Mouse (Mus musculus) heart, embryonic 11.5 days (tissue): ENCODE results near the gene Ddah2. TPM values are rescaled to one million over a fixed set of nuclear protein-coding genes. Genes with fewer than 3 reads are reported as not detected.

Experiments used
- ATAC-seq: fragments of 200-750 bp; cut with Nextera tagmentation; replicated peaks from 2 replicates; pipeline ENCODE4 v1.8.0; 2017; ENCODE audit warnings: moderate library complexity; ENCODE audit not compliant: insufficient number of reproducible peaks, low FRiP score, low TSS enrichment
- H3K27ac ChIP-seq: fragments of 300-500 bp; sonication (generic); 2 replicates; pipeline ENCODE4 v1.5.1; 2014; ENCODE audit warnings: mild to moderate bottlenecking, low read depth, low read length
- H3K27me3 ChIP-seq: fragments of 300-500 bp; sonication (generic); 2 replicates; pipeline ENCODE4 v1.6.1; 2014; ENCODE audit warnings: mild to moderate bottlenecking, low read length, mixed read lengths; ENCODE audit not compliant: control insufficient read depth, insufficient read depth
- H3K36me3 ChIP-seq: fragments of 300-500 bp; sonication (generic); 2 replicates; pipeline ENCODE4 v1.6.1; 2014; ENCODE audit warnings: mild to moderate bottlenecking, low read length, moderate library complexity, mixed read lengths; ENCODE audit not compliant: control insufficient read depth, insufficient read depth
- H3K4me1 ChIP-seq: fragments of 300-500 bp; sonication (generic); 2 replicates; pipeline ENCODE4 v1.6.1; 2014; ENCODE audit warnings: low read length; ENCODE audit not compliant: control insufficient read depth, insufficient read depth
- H3K4me2 ChIP-seq: fragments of 300-500 bp; sonication (generic); 2 replicates; pipeline ENCODE4 v1.6.1; 2014; ENCODE audit warnings: mild to moderate bottlenecking, moderate library complexity
- H3K4me3 ChIP-seq: fragments of 300-500 bp; sonication (generic); 2 replicates; pipeline ENCODE4 v1.5.1; 2014; ENCODE audit warnings: low read depth, low read length
- H3K9ac ChIP-seq: fragments of 300-500 bp; sonication (generic); 2 replicates; pipeline ENCODE4 v1.6.1; 2014; ENCODE audit warnings: mild to moderate bottlenecking, low read depth, low read length, moderate library complexity
- H3K9me3 ChIP-seq: fragments of 300-500 bp; sonication (generic); replicated peaks from 2 replicates; pipeline ENCODE4 v1.6.1; 2016; ENCODE audit warnings: low read length; ENCODE audit not compliant: control insufficient read depth
- WGBS: fragments of 180-500 bp; shearing (Covaris S2); extraction: QIAGEN DNeasy Blood & Tissue Kit; methylation state at CpG from one replicate; pipeline ENCODE4 v1.1.7; 2014; ENCODE audit not compliant: insufficient replicate concordance; 5-methylcytosine and 5-hydroxymethylcytosine counted together
- polyA plus RNA-seq: library from polyadenylated mRNA; unstranded; fragments of >200 nt; fragmentation: Nextera tagmentation; extraction: Ambion mirVana; gene quantifications from 2 replicates; pipeline ENCODE4 v1.2.1, GENCODE M21; 2014

Gene Ddah2
- polyA plus RNA-seq, 1 experiment from 2014 or later, result 213 TPM

DNA sequence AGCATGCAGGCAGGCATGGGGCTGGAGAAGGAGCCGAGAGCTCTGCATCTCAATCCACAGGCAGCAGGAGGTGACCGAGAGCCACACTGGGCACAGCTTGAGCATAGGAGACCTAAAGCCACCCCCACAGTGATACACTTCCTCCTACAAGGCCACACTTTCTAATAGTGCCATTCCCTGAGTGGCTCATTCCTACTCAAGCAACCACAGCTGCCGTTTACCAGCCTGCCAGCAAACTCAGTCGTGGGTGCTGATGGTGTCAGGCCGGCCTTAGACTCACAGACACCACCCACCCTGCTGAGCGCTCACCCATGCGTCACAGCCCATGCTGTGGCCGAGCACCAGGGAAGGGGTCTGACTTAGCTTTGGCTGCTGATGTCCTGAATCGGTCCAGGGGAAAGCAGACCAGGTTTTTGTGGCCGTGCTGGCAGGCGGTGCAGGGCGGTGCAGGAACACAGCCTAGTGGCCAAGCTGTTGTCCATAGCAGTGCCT, 38.4 kb downstream of the Ddah2 start:
- H3K36me3 ChIP-seq, result peaks cover 29% of the 10 kb centered on the region
- no peak overlapping the region for H3K4me2 ChIP-seq
- no peak for ATAC-seq
- H3K9ac ChIP-seq, result no peak overlapping the region
- H3K4me1 ChIP-seq, result peaks cover 4% of the 10 kb centered on the region; the same call in 1 of the 2 replicates
- no peak overlapping the region for H3K27ac ChIP-seq
- WGBS, result 87% methylated on average over 12 of the region's 12 CpGs
- no peaks in the 10 kb centered on the region for H3K9me3 ChIP-seq
- H3K27me3 ChIP-seq, result no peaks in the 10 kb centered on the region
- no peak overlapping the region for H3K4me3 ChIP-seq

- Histone ChIP-seq H3K36me3 (peaks cover 22% of the 10 kb centered on the region), H3K27ac (no peak overlapping the region), H3K4me1 (peaks cover 10% of the 10 kb centered on the region), H3K9me3 (no peaks in the 10 kb centered on the region), H3K4me2 (no peak overlapping the region), H3K27me3 (no peaks in the 10 kb centered on the region), H3K9ac (no peak overlapping the region), H3K4me3 (no peak overlapping the region)
- no peak for ATAC-seq
- 56% methylated on average over 10 of the region's 10 CpGs for WGBS
Measured at GRCm38 (mm10) chr17:35100196-35100765, 41.4 kb downstream of the Ddah2 start.

DNA sequence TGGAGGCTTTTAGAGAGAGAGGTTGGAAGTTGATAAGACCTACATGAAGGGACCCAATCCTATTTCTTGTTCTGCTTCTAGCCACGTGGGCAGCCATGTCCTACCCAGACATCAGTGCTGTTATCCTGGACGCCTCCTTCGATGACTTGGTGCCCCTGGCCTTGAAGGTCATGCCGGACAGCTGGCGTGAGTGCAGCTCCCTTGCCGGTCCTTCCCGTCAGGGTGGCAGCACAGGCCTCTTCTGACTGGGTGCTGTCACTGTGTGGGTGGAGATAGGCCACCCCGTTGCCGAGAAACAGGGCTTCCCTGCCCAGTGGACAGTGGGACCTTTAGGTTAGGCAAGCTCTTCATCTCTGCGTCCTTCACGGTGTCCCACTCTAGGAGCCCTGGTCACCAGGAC, 42.3 kb downstream of the Ddah2 start:
- Histone ChIP-seq H3K36me3 (peaks cover 21% of the 10 kb centered on the region), H3K9me3 (no peaks in the 10 kb centered on the region), H3K4me2 (no peak overlapping the region), H3K4me1 (peaks cover 10% of the 10 kb centered on the region), H3K27me3 (no peaks in the 10 kb centered on the region), H3K9ac (no peak overlapping the region), H3K4me3 (no peak overlapping the region), H3K27ac (no peak overlapping the region)
- ATAC-seq, result no peak
- 84% methylated on average over 11 of the region's 11 CpGs for WGBS

DNA sequence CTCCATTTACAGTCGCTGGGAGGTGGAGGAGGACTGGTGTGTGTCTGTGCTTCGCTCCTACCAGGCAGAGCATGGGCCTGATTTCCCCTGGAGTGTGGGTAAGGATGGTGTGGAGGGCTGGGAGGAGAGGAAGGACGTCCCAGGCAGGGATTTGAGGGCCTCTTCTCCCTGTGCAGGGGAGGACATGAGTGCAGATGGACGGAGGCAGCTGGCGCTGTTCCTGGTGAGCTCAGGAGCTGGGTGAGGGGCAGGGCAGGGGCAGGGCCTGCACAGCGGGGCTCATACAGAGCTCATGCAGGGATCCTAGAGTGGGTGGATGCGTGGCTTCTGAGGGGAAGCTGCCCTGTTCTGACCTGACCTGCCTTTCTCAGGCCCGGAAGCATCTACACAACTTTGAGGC, 43.5 kb downstream of the Ddah2 start:
- Histone ChIP-seq H3K4me3 (no peak overlapping the region), H3K4me1 (peaks cover 10% of the 10 kb centered on the region), H3K36me3 (peaks cover 18% of the 10 kb centered on the region), H3K4me2 (no peak overlapping the region), H3K27me3 (no peaks in the 10 kb centered on the region), H3K9me3 (no peaks in the 10 kb centered on the region), H3K27ac (no peak overlapping the region), H3K9ac (no peak overlapping the region)
- 71% methylated on average over 8 of the region's 8 CpGs for WGBS
- no peak for ATAC-seq

DNA sequence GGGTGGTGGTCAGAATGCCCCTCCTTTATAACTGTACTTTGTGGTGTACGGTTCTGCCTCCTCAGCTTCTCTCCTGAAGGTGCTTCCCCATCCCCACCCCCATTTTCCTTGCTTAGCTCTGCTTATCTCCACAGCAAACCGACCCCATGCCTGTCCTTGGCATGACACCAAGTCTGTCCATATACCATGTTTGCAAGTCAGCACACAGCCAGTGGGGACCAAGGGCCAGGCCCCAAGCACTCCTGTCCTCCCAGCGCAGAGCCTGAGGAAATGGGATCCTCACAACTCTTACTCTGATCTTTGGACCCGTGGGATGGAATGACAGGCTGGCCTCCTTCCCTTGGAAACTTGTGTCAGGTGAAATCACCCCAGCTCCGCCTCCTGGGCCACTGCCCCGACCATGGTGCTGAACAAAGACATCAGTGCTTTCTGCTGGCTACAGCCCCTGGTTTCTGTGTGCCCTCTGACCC, 44.4 kb downstream of the Ddah2 start:
- no peak overlapping the region for H3K9ac ChIP-seq
- H3K36me3 ChIP-seq, result peaks cover 14% of the 10 kb centered on the region
- no peak overlapping the region for H3K27ac ChIP-seq
- no peak overlapping the region for H3K4me2 ChIP-seq
- no peak overlapping the region for H3K4me3 ChIP-seq
- 60% methylated on average over 6 of the region's 6 CpGs for WGBS
- no peaks in the 10 kb centered on the region for H3K27me3 ChIP-seq
- no peaks in the 10 kb centered on the region for H3K9me3 ChIP-seq
- no peak for ATAC-seq
- H3K4me1 ChIP-seq, result peaks cover 10% of the 10 kb centered on the region

- Histone ChIP-seq H3K9me3 (no peaks in the 10 kb centered on the region), H3K36me3 (peaks cover 13% of the 10 kb centered on the region), H3K4me2 (no peak overlapping the region), H3K27ac (no peak overlapping the region), H3K9ac (no peak overlapping the region), H3K4me1 (peaks cover 10% of the 10 kb centered on the region), H3K27me3 (no peaks in the 10 kb centered on the region), H3K4me3 (no peak overlapping the region)
- 79% methylated on average over 7 of the region's 7 CpGs for WGBS
- ATAC-seq, result no peak
Measured at GRCm38 (mm10) chr17:35104079-35104478, 45.2 kb downstream of the Ddah2 start.

DNA sequence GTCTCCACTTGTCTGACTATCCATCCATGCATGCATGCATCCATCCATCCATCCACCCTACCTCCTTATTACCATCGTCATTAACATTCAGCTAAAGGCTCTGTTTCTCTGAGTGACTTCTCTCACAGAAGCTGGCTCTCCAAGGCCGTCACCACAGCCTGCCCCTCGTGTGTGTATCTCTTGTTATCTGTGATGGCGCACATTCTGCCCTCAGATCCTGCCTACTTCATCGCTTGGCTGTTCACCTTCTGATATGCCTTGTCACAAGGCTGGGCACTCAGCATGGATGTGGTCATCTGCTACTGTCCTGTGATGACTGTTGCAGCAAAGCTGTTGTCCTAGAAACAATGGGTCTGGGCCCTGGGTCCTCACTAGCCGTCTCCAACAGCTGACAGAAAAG, 45.9 kb downstream of the Ddah2 start:
- Histone ChIP-seq H3K4me2 (no peak overlapping the region), H3K9me3 (no peaks in the 10 kb centered on the region), H3K4me1 (peaks cover 10% of the 10 kb centered on the region), H3K27ac (no peak overlapping the region), H3K4me3 (no peak overlapping the region), H3K27me3 (no peaks in the 10 kb centered on the region), H3K36me3 (peaks cover 13% of the 10 kb centered on the region), H3K9ac (no peak overlapping the region)
- no peak for ATAC-seq
- 53% methylated on average over 6 of the region's 6 CpGs for WGBS

DNA sequence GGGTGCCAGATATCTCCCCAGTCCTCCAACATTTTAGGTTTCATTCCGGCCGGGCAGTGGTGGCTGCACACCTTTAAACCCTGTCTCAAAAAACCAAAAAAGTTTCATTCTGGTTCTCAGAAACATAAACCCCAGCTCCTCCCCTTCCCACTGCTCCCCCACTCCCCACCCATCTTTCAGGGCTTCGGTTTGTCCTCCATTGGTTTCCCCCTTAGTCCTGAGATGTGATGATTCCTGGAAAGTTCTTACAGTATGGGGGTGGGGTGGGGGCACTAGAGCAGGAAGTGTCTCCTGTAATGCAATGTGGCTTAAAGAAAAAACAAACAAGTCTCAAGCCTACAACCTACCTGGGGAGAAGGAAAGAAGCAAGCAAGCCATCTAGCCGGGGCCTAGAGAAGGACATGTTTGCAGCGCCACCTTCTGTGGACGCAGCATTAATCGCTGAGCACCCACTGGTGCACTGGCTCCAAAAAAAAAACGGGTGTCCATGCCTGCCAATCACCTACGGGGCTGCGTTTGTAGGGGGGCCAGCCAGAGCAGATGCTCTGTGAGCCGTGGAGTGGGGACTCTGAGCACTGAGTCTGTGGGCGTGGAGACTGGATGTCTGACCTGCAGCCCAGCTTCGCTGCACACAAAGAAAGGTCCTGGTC, 47.0 kb downstream of the Ddah2 start:
- Histone ChIP-seq H3K4me1 (peaks cover 12% of the 10 kb centered on the region), H3K27me3 (no peaks in the 10 kb centered on the region), H3K9me3 (no peaks in the 10 kb centered on the region), H3K9ac (no peak overlapping the region), H3K4me3 (no peak overlapping the region), H3K27ac (no peak overlapping the region), H3K4me2 (no peak overlapping the region), H3K36me3 (peaks cover 10% of the 10 kb centered on the region; the same call in 1 of the 2 replicates)
- ATAC-seq, result no peak
- WGBS, result 25% methylated on average over 13 of the region's 13 CpGs

DNA sequence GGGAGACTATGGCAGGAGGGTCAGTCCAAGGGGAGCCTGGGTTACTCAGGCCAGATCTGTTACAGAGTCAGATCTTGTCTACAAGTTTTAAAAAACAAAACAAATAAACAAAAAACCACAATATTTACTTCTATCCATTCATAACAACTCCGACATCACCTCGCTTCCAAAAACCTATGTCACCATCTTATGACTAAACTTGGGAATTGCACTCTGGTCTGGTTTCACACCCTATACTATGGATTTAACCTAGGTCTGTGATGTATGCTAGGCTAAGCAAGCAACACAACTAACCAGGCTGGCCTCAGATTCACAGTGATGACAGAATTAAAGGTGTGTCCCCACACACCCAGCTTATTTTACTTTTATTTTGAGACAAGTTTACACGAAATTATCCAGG, 47.7 kb downstream of the Ddah2 start:
- Histone ChIP-seq H3K27ac (no peak overlapping the region), H3K4me2 (no peak overlapping the region), H3K9me3 (no peaks in the 10 kb centered on the region), H3K27me3 (no peaks in the 10 kb centered on the region), H3K4me3 (no peak overlapping the region), H3K36me3 (peaks cover 6% of the 10 kb centered on the region; the same call in 1 of the 2 replicates), H3K4me1 (peaks cover 13% of the 10 kb centered on the region), H3K9ac (no peak overlapping the region)
- ATAC-seq, result no peak
- WGBS, result 68% methylated on average over 3 of the region's 3 CpGs
